Mouse (Mus musculus): ENCODE measurements around the gene Eef1a1. TPM values are rescaled to one million over a fixed set of nuclear protein-coding genes. Genes with fewer than 3 reads are reported as not detected.

Eef1a1 gene
- polyA plus RNA-seq, 1 experiment from 2014 or later = 4,476 TPM

- Histone ChIP-seq H3K27ac (ENCODE audit: low read length) (no peak overlapping the region), H3K9ac (ENCODE audit: low read length) (no peak overlapping the region), H3K9me3 (ENCODE audit: control insufficient read depth, low read length) (no peaks in the 10 kb centered on the region), H3K4me3 (ENCODE audit: low read length) (no peak overlapping the region), H3K27me3 (ENCODE audit: control insufficient read depth, insufficient read depth, low read depth, low read length) (no peaks in the 10 kb centered on the region), H3K4me1 (replicated peaks; ENCODE audit: control insufficient read depth, insufficient read depth, low read length) (0 out of 2 replicates have a peak, but pooled peaks cover 5% of the 10 kb centered on the region), H3K36me3 (ENCODE audit: control insufficient read depth, insufficient read depth, low read length) (no peaks in the 10 kb centered on the region), H3K4me2 (ENCODE audit: low read depth, low read length) (no peak overlapping the region)
- no peak for ATAC-seq (ENCODE audit: low read depth)
- WGBS = 76% methylated on average over 4 of the region's 4 CpGs
Measured at GRCm38 (mm10) chr9:78428870-78429432, 60.0 kb downstream of the Eef1a1 start.

Small RNA genes within 50 kb of the gene (microRNA-seq; reads per million reads assigned to microRNA genes)
- gene Gm26377 = not detected

Other genes with a start within 250 kb of the Eef1a1 start
- gene Gm3776, start 232.0 kb downstream of the Eef1a1 start, polyA plus RNA-seq (2015; fragmentation: Nextera tagmentation; extraction: Ambion mirVana) = 0.25 TPM in 1 of 2 replicates, not detected in the other
- gene Gm10639, start 199.2 kb downstream of the Eef1a1 start, polyA plus RNA-seq (2015; fragmentation: Nextera tagmentation; extraction: Ambion mirVana) = not detected in 2 replicates
- not detected in 2 replicates for gene Omt2a, start 174.4 kb downstream of the Eef1a1 start, polyA plus RNA-seq (2015; fragmentation: Nextera tagmentation; extraction: Ambion mirVana)
- gene Omt2b, start 161.6 kb downstream of the Eef1a1 start, polyA plus RNA-seq (2015; fragmentation: Nextera tagmentation; extraction: Ambion mirVana) = not detected in 2 replicates
- 0.33 TPM in 1 of 2 replicates, not detected in the other for gene Gsta2, start 133.4 kb downstream of the Eef1a1 start, polyA plus RNA-seq (2015; fragmentation: Nextera tagmentation; extraction: Ambion mirVana)
- gene Dppa5a, start 121.0 kb downstream of the Eef1a1 start, polyA plus RNA-seq (2015; fragmentation: Nextera tagmentation; extraction: Ambion mirVana) = 0.44 TPM in 1 of 2 replicates, not detected in the other
- 2.8 and 3.1 TPM in 2 replicates for gene Ooep, start 110.4 kb downstream of the Eef1a1 start, polyA plus RNA-seq (2015; fragmentation: Nextera tagmentation; extraction: Ambion mirVana)
- gene Ddx43, start 93.4 kb downstream of the Eef1a1 start, polyA plus RNA-seq (2015; fragmentation: Nextera tagmentation; extraction: Ambion mirVana) = 0.11 and 0.13 TPM in 2 replicates
- 1.9 and 2.7 TPM in 2 replicates for gene Cgas, start 45.9 kb downstream of the Eef1a1 start, polyA plus RNA-seq (2015; fragmentation: Nextera tagmentation; extraction: Ambion mirVana)
- 22.5 and 22.8 TPM in 2 replicates for gene Mto1, start 40.9 kb downstream of the Eef1a1 start, polyA plus RNA-seq (2015; fragmentation: Nextera tagmentation; extraction: Ambion mirVana)
- 1.0 and 1.3 TPM in 2 replicates for gene Gm17324, start 40.4 kb downstream of the Eef1a1 start, polyA plus RNA-seq (2015; fragmentation: Nextera tagmentation; extraction: Ambion mirVana)
- gene Slc17a5, start 98.9 kb upstream of the Eef1a1 start, polyA plus RNA-seq (2015; fragmentation: Nextera tagmentation; extraction: Ambion mirVana) = 14.9 and 16.2 TPM in 2 replicates
- 10.6 and 10.7 TPM in 2 replicates for gene Cd109, start 126.4 kb upstream of the Eef1a1 start, polyA plus RNA-seq (2015; fragmentation: Nextera tagmentation; extraction: Ambion mirVana)

All from lung, embryonic 16.5 days (tissue).